Comparison of ENCODE assay signal across 23 mouse cellular contexts in genomic region chr13:112330257-112330656, GRCm38 (mm10). TPM values are rescaled to one million over a fixed set of nuclear protein-coding genes. Genes with fewer than 3 reads are reported as not detected.
DNase-seq lines count a peak whose midpoint lies in the region; ATAC-seq and TF ChIP-seq lines count a peak whose summit lies in the region.
"Had no signal": no experiment of that assay in that cellular context is flagged by ENCODE, and none has a peak within 500 bp of the region (broad histone marks: within the 10 kb centered on the region; RNA-seq: fewer than 3 reads in every experiment).

No protein-coding gene starts in this region.

- no peak for DNase-seq in hindbrain, postnatal 0 days (ENCODE audit: low spot score)
- DNase-seq in fat pad, adult 2 months (ENCODE audit: extremely low read depth, low read depth, low spot score) = peak; percentile 39
- DNase-seq in midbrain, postnatal 0 days (ENCODE audit: low spot score) = no peak
- no peak for DNase-seq in ovary, adult 18-20 months (ENCODE audit: low spot score)
- DNase-seq in right cerebral cortex, postnatal 10 days (ENCODE audit: low spot score in 2 of 2) = no peak
- DNase-seq: adrenal gland, adult 8-10 months; cerebellum, adult 9-11 months; gastrocnemius, postnatal 36 days; heart, postnatal 14 days; kidney, adult 8-10 months; layer of hippocampus, postnatal 36 days; lung, postnatal 4 days; retina, postnatal 1 day; right cerebral cortex, postnatal 4 days had no signal

- H3K9me3 ChIP-seq in hindbrain, embryonic 15.5 days = no peaks in the 10 kb centered on the region
- no peaks in the 10 kb centered on the region for H3K9me3 ChIP-seq in hindbrain, postnatal 0 days (ENCODE audit: low read length)
- H3K9me3 ChIP-seq in neural tube, embryonic 13.5 days = no peaks in the 10 kb centered on the region
- no peaks in the 10 kb centered on the region for H3K9me3 ChIP-seq in neural tube, embryonic 15.5 days (replicated peaks)
- no peaks in the 10 kb centered on the region for H3K9me3 ChIP-seq in midbrain, postnatal 0 days (ENCODE audit: low read length)
- H3K9me3 ChIP-seq: forebrain, embryonic 12.5 days; liver, embryonic 12.5 days; lung, embryonic 15.5 days had no signal

- no peak for ATAC-seq in hindbrain, embryonic 15.5 days (ENCODE audit: low FRiP score, low read depth)
- ATAC-seq in hindbrain, postnatal 0 days = no peak
- no peak for ATAC-seq in neural tube, embryonic 13.5 days (ENCODE audit: low read depth)
- no peak for ATAC-seq in neural tube, embryonic 15.5 days (ENCODE audit: low FRiP score)
- ATAC-seq in midbrain, postnatal 0 days (ENCODE audit: low FRiP score) = no peak
- ATAC-seq: inflammation-experienced regulatory T-cells, adult 6 months; liver, embryonic 12.5 days had no signal

- WGBS in hindbrain, embryonic 15.5 days = 89% methylated on average over 6 of the region's 6 CpGs
- 85% methylated on average over 6 of the region's 6 CpGs for WGBS in hindbrain, postnatal 0 days
- WGBS in neural tube, embryonic 13.5 days = 88% methylated on average over 6 of the region's 6 CpGs
- 88% methylated on average over 6 of the region's 6 CpGs for WGBS in neural tube, embryonic 15.5 days
- WGBS in midbrain, postnatal 0 days = 83% methylated on average over 6 of the region's 6 CpGs

- no peak overlapping the region for H3K4me3 ChIP-seq in hindbrain, embryonic 15.5 days
- H3K4me3 ChIP-seq in hindbrain, postnatal 0 days (ENCODE audit: low read length) = no peak overlapping the region
- H3K4me3 ChIP-seq in neural tube, embryonic 13.5 days = no peak overlapping the region
- no peak overlapping the region for H3K4me3 ChIP-seq in neural tube, embryonic 15.5 days (replicated peaks)
- no peak overlapping the region for H3K4me3 ChIP-seq in midbrain, postnatal 0 days (ENCODE audit: low read depth, low read length)
- H3K4me3 ChIP-seq: forebrain, embryonic 12.5 days; liver, embryonic 12.5 days; lung, embryonic 15.5 days had no signal

- H3K27me3 ChIP-seq in hindbrain, embryonic 15.5 days = no peaks in the 10 kb centered on the region
- H3K27me3 ChIP-seq in hindbrain, postnatal 0 days (ENCODE audit: insufficient read depth, low read length) = no peaks in the 10 kb centered on the region
- H3K27me3 ChIP-seq in neural tube, embryonic 13.5 days = no peaks in the 10 kb centered on the region
- H3K27me3 ChIP-seq in neural tube, embryonic 15.5 days (replicated peaks) = no peaks in the 10 kb centered on the region
- no peaks in the 10 kb centered on the region for H3K27me3 ChIP-seq in midbrain, postnatal 0 days (ENCODE audit: insufficient read depth, low read length)
- H3K27me3 ChIP-seq: forebrain, embryonic 12.5 days; liver, embryonic 12.5 days; lung, embryonic 15.5 days had no signal

- no peaks in the 10 kb centered on the region for H3K36me3 ChIP-seq in hindbrain, embryonic 15.5 days
- H3K36me3 ChIP-seq in hindbrain, postnatal 0 days (ENCODE audit: insufficient read depth, low read length) = no peaks in the 10 kb centered on the region
- H3K36me3 ChIP-seq in neural tube, embryonic 13.5 days = no peaks in the 10 kb centered on the region
- H3K36me3 ChIP-seq in neural tube, embryonic 15.5 days = peaks cover 2% of the 10 kb centered on the region; the same call in 1 of the 2 replicates
- H3K36me3 ChIP-seq in midbrain, postnatal 0 days (ENCODE audit: insufficient read depth, low read length) = peaks cover 3% of the 10 kb centered on the region
- H3K36me3 ChIP-seq: forebrain, embryonic 12.5 days; liver, embryonic 12.5 days; lung, embryonic 15.5 days had no signal

- H3K4me1 ChIP-seq in hindbrain, embryonic 15.5 days (replicated peaks) = peaks cover 18% of the 10 kb centered on the region
- H3K4me1 ChIP-seq in hindbrain, postnatal 0 days (ENCODE audit: insufficient read depth, low read length) = peaks cover 7% of the 10 kb centered on the region
- H3K4me1 ChIP-seq in neural tube, embryonic 13.5 days (replicated peaks) = peaks cover 26% of the 10 kb centered on the region
- H3K4me1 ChIP-seq in neural tube, embryonic 15.5 days = peaks cover 20% of the 10 kb centered on the region
- H3K4me1 ChIP-seq in midbrain, postnatal 0 days (ENCODE audit: insufficient read depth, low read length) = peaks cover 9% of the 10 kb centered on the region
- H3K4me1 ChIP-seq: liver, embryonic 12.5 days had no signal

- 0 out of 2 replicates have a peak overlapping the region, but pooled peaks have one; percentile 82 for H3K27ac ChIP-seq in hindbrain, embryonic 15.5 days (replicated peaks)
- no peak overlapping the region; the same call in 1 of the 2 replicates for H3K27ac ChIP-seq in hindbrain, postnatal 0 days
- peak overlapping the region; percentile 76; the same call in 1 of the 2 replicates for H3K27ac ChIP-seq in neural tube, embryonic 13.5 days (replicated peaks)
- H3K27ac ChIP-seq in neural tube, embryonic 15.5 days (replicated peaks) = no peak overlapping the region
- H3K27ac ChIP-seq in midbrain, postnatal 0 days (ENCODE audit: low read depth, low read length) = peak overlapping the region; percentile 83; the same call in 1 of the 2 replicates
- H3K27ac ChIP-seq: liver, embryonic 12.5 days; lung, embryonic 15.5 days; stomach, postnatal 0 days had no signal

- no peak overlapping the region for H3K9ac ChIP-seq in hindbrain, embryonic 15.5 days
- H3K9ac ChIP-seq in hindbrain, postnatal 0 days (replicated peaks; ENCODE audit: low read length) = no peak overlapping the region
- no peak overlapping the region for H3K9ac ChIP-seq in neural tube, embryonic 13.5 days
- no peak overlapping the region for H3K9ac ChIP-seq in neural tube, embryonic 15.5 days (replicated peaks)
- no peak overlapping the region for H3K9ac ChIP-seq in midbrain, postnatal 0 days (replicated peaks; ENCODE audit: low read length, poor library complexity, severe bottlenecking)
- H3K9ac ChIP-seq: forebrain, embryonic 12.5 days; liver, embryonic 12.5 days; lung, embryonic 15.5 days had no signal

- TF ChIP-seq CTCF in hindbrain, postnatal 0 days (IDR thresholded peaks at IDR 0.05; ENCODE audit: low read depth) = no peak
- no peak for TF ChIP-seq CTCF in midbrain, postnatal 0 days (IDR thresholded peaks at IDR 0.05)

- no peak overlapping the region for H3K4me2 ChIP-seq in hindbrain, embryonic 15.5 days
- no peak overlapping the region for H3K4me2 ChIP-seq in hindbrain, postnatal 0 days (ENCODE audit: low read depth, low read length)
- no peak overlapping the region for H3K4me2 ChIP-seq in neural tube, embryonic 13.5 days
- H3K4me2 ChIP-seq in neural tube, embryonic 15.5 days = no peak overlapping the region
- H3K4me2 ChIP-seq in midbrain, postnatal 0 days (ENCODE audit: low read depth, low read length, poor library complexity, severe bottlenecking) = no peak overlapping the region
- H3K4me2 ChIP-seq: heart, embryonic 11.5 days; liver, embryonic 12.5 days; lung, embryonic 15.5 days had no signal

RNA-seq across cellular contexts. Expression of gene Ankrd55, which starts 42.0 kb away (rescaled TPM):
- polyA plus RNA-seq in hindbrain, embryonic 15.5 days (2015; fragmentation: Nextera tagmentation; extraction: Ambion mirVana) = 10.1 and 10.3 TPM in 2 replicates
- 16.5 and 25.5 TPM in 2 replicates for total RNA-seq in hindbrain, postnatal 0 days (2014; rRNA removed)
- polyA plus RNA-seq in hindbrain, postnatal 0 days (2015; fragmentation: Nextera tagmentation; extraction: Ambion mirVana) = 12.0 and 12.4 TPM in 2 replicates
- polyA plus RNA-seq in neural tube, embryonic 13.5 days (2015; fragmentation: Nextera tagmentation; extraction: Ambion mirVana) = 4.2 and 5.2 TPM in 2 replicates
- polyA plus RNA-seq in neural tube, embryonic 15.5 days (2015; fragmentation: Nextera tagmentation; extraction: Ambion mirVana) = 10.2 and 12.3 TPM in 2 replicates
- total RNA-seq in midbrain, postnatal 0 days (2014; rRNA removed) = 21.2 and 24.4 TPM in 2 replicates
- 10.2 and 11.7 TPM in 2 replicates for polyA plus RNA-seq in midbrain, postnatal 0 days (2015; fragmentation: Nextera tagmentation; extraction: Ambion mirVana)
- total RNA-seq: gastrocnemius, postnatal 36 days had no signal
- polyA plus RNA-seq: lung, embryonic 15.5 days had no signal

Comparison
In these comparisons a context has a peak if more than half of its experiments do, and no peak if none do; other contexts are left out.
1. H3K27ac ChIP-seq: peak in hindbrain, embryonic 15.5 days (single experiment), neural tube, embryonic 13.5 days (single experiment) and midbrain, postnatal 0 days (single experiment); none in hindbrain, postnatal 0 days (single experiment) and neural tube, embryonic 15.5 days (single experiment).